Mouse (Mus musculus) heart, adult 11 months (tissue): ENCODE data around the gene Jun.

ENCODE experiments used
- DNase-seq: peaks from one replicate; pipeline ENCODE4 v3.0.0; 2022

The Jun gene

GRCm38 (mm10) chr4:95052025-95052899 is at the start of gene Jun:
Gene Jun, minus strand, starts transcription at chr4:95052222.
- DNase-seq: peak; percentile 100

GRCm38 (mm10) chr4:95101684-95102083 is 49.7 kb upstream of the Jun start:
- peak; percentile 52 for DNase-seq

- DNase-seq: peak; percentile 71
Observed at GRCm38 (mm10) chr4:95100694-95101093, 48.7 kb upstream of the Jun start.

GRCm38 (mm10) chr4:95099373-95099772 is 47.4 kb upstream of the Jun start:
- DNase-seq: peak; percentile 67

- peak; percentile 52 for DNase-seq
Observed at GRCm38 (mm10) chr4:95098722-95099097, 46.7 kb upstream of the Jun start.

GRCm38 (mm10) chr4:95097942-95098721 is 46.1 kb upstream of the Jun start:
- peak; percentile 84 for DNase-seq

GRCm38 (mm10) chr4:95096731-95097130 is 44.7 kb upstream of the Jun start:
- peak; percentile 66 for DNase-seq

GRCm38 (mm10) chr4:95095911-95096310 is 43.9 kb upstream of the Jun start:
- DNase-seq: peak; percentile 84

GRCm38 (mm10) chr4:95095355-95095754 is 43.3 kb upstream of the Jun start:
- DNase-seq: peak; percentile 79

- DNase-seq: peak; percentile 98
Observed at GRCm38 (mm10) chr4:95094700-95095113, 42.7 kb upstream of the Jun start.

- DNase-seq: peak; percentile 97
Observed at GRCm38 (mm10) chr4:95093615-95094014, 41.6 kb upstream of the Jun start.

GRCm38 (mm10) chr4:95092516-95092915 is 40.5 kb upstream of the Jun start:
- peak; percentile 71 for DNase-seq

- DNase-seq: peak; percentile 76
Observed at GRCm38 (mm10) chr4:95091536-95091935, 39.5 kb upstream of the Jun start.

GRCm38 (mm10) chr4:95089968-95090367 is 37.9 kb upstream of the Jun start:
- DNase-seq: peak; percentile 29

GRCm38 (mm10) chr4:95089053-95089452 is 37.0 kb upstream of the Jun start:
- peak; percentile 79 for DNase-seq

GRCm38 (mm10) chr4:95083957-95084356 is 31.9 kb upstream of the Jun start:
- DNase-seq: peak; percentile 86

GRCm38 (mm10) chr4:95083191-95083729 is 31.2 kb upstream of the Jun start:
- DNase-seq: peak; percentile 77

GRCm38 (mm10) chr4:95082481-95083088 is 30.6 kb upstream of the Jun start:
- DNase-seq: peak; percentile 98

GRCm38 (mm10) chr4:95081632-95082031 is 29.6 kb upstream of the Jun start:
- peak; percentile 96 for DNase-seq

GRCm38 (mm10) chr4:95078625-95079024 is 26.6 kb upstream of the Jun start:
- peak; percentile 39 for DNase-seq

- DNase-seq: peak; percentile 71
Observed at GRCm38 (mm10) chr4:95076279-95076678, 24.3 kb upstream of the Jun start.

GRCm38 (mm10) chr4:95075591-95076002 is 23.6 kb upstream of the Jun start:
- DNase-seq: peak; percentile 92

GRCm38 (mm10) chr4:95074319-95074718 is 22.3 kb upstream of the Jun start:
- DNase-seq: peak; percentile 78
